Mouse (Mus musculus) ES-Bruce4 (cell line): ENCODE data around the gene Smarcd1.

Experiments used
- CTCF ChIP-seq: IDR thresholded peaks from one replicate; pipeline ENCODE4 v1.8.1; 2011; ENCODE audit warnings: low read depth, low read length
- EP300 ChIP-seq: IDR thresholded peaks from 2 replicates; pipeline ENCODE4 v1.6.1; 2011; ENCODE audit warnings: low read depth, low read length; ENCODE audit not compliant: insufficient read depth
- POLR2A ChIP-seq: IDR thresholded peaks from one replicate; pipeline ENCODE4 v1.8.1; 2011; ENCODE audit warnings: low read length; ENCODE audit not compliant: insufficient read depth

DNA sequence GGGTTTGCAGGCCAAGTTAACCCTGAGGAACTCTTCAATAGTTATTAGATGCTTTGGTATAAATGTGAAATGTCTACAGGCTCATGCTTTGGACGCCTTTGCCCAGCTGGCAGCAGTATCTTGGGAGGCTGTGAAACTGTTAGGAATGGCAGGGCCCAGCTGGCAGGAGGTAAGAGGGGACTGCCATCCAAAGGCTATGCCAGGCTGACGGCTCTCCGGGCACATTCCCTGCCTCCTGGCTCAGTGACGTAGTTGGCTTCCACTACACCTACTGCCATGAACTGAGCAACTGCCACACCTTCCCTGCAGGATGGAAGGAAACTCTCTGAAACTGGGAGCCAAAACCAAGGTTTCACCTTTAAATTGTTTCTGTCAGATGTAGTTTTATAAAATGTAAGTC is 38.3 kb downstream of the Smarcd1 start:
- no peak for TF ChIP-seq CTCF
- no peak for TF ChIP-seq POLR2A
- no peak for TF ChIP-seq EP300
